Comparison of ENCODE assay signal across 20 mouse cellular contexts in the genomic region with DNA sequence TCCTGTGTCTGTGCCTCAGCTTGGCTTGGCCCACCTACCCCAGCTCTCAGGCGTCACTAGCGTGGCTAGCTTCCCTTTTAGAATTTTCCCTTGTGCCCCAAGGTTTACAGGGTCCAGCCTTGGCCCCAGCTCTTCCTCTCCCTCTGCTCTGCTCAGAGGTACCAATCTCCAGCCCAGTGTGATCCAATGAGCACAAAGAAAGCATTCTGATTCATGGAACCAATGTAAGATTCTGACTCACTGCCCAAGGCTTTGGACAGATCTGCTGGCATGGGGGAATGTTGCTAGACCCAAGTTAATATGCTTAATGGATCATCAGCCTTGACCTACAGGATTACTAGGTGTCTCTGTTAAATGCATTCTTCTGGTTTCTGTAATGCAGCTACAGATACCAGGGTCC.
DNase-seq lines count a peak whose midpoint lies in the region; ATAC-seq and TF ChIP-seq lines count a peak whose summit lies in the region.
"Had no signal": no experiment of that assay in that cellular context is flagged by ENCODE, and none has a peak within 500 bp of the region (broad histone marks: within the 10 kb centered on the region; RNA-seq: fewer than 3 reads in every experiment).

No protein-coding gene starts in this region.

- TF ChIP-seq POLR2A in kidney, adult 2 months (IDR thresholded peaks at IDR 0.05; ENCODE audit: low read depth, low read length): no peak

- no peaks in the 10 kb centered on the region for H3K36me3 ChIP-seq in kidney, adult 2 months (ENCODE audit: control insufficient read depth, insufficient read depth, low read length)
- H3K36me3 ChIP-seq in kidney, embryonic 14.5 days (ENCODE audit: control insufficient read depth, insufficient read depth, low read length): no peaks in the 10 kb centered on the region
- H3K36me3 ChIP-seq: embryonic facial prominence, embryonic 12.5 days; forebrain, embryonic 15.5 days; G1E; heart, embryonic 12.5 days; hindbrain, embryonic 10.5 days; intestine, embryonic 15.5 days had no signal

- H3K9me3 ChIP-seq in kidney, embryonic 14.5 days (ENCODE audit: control insufficient read depth, low read length): no peaks in the 10 kb centered on the region
- H3K9me3 ChIP-seq: embryonic facial prominence, embryonic 12.5 days; forebrain, embryonic 15.5 days; G1E; heart, embryonic 12.5 days; hindbrain, embryonic 10.5 days; intestine, embryonic 15.5 days had no signal

- WGBS in kidney, adult 2 months: 49% methylated on average over 2 of the region's 2 CpGs
- WGBS in kidney, embryonic 14.5 days: 85% methylated on average over 2 of the region's 2 CpGs

- no peak for ATAC-seq in kidney, embryonic 14.5 days (ENCODE audit: low FRiP score, low TSS enrichment)
- ATAC-seq: CD4-positive, CD25-positive, alpha-beta regulatory T cell, adult 4 months; forebrain, embryonic 15.5 days; intestine, embryonic 15.5 days had no signal

- H3K27ac ChIP-seq in kidney, adult 2 months (ENCODE audit: insufficient read depth, low read depth, low read length): no peak overlapping the region
- no peak overlapping the region for H3K27ac ChIP-seq in kidney, embryonic 14.5 days (ENCODE audit: low read depth, low read length)
- H3K27ac ChIP-seq: embryonic facial prominence, embryonic 12.5 days; forebrain, embryonic 15.5 days; hindbrain, embryonic 10.5 days; hindbrain, embryonic 14.5 days; intestine, embryonic 15.5 days had no signal

- no peak overlapping the region for H3K9ac ChIP-seq in kidney, embryonic 14.5 days (ENCODE audit: low read depth, low read length)
- H3K9ac ChIP-seq: embryonic facial prominence, embryonic 12.5 days; forebrain, embryonic 15.5 days; heart, embryonic 12.5 days; hindbrain, embryonic 14.5 days; intestine, embryonic 15.5 days had no signal

- peaks cover 6% of the 10 kb centered on the region; the same call in 1 of the 2 replicates for H3K4me1 ChIP-seq in kidney, adult 2 months (ENCODE audit: control insufficient read depth, insufficient read depth, low read length)
- H3K4me1 ChIP-seq in kidney, embryonic 14.5 days (ENCODE audit: control insufficient read depth, insufficient read depth, low read length): no peaks in the 10 kb centered on the region
- H3K4me1 ChIP-seq: embryonic facial prominence, embryonic 12.5 days; forebrain, embryonic 15.5 days; hindbrain, embryonic 10.5 days; intestine, embryonic 15.5 days had no signal

- peak; percentile 29 for DNase-seq in kidney, adult 2 months
- DNase-seq in 3T3-L1 (ENCODE audit: low read depth, low spot score): peak; percentile 32
- DNase-seq in Muller cell, postnatal 12 days (ENCODE audit: inconsistent ontology term): peak; percentile 49
- peak; percentile 29 for DNase-seq in adrenal gland, postnatal 10 days
- no peak for DNase-seq in layer of hippocampus, adult 9-10 months (ENCODE audit: low spot score)
- no peak for DNase-seq in left cerebral cortex, postnatal 14 days (ENCODE audit: low spot score in 2 of 2)
- DNase-seq in thymus, postnatal 4 days: no peak
- DNase-seq: B cell, adult 2 months; cerebellum, adult 2 months; cerebellum, postnatal 14 days; gastrocnemius, postnatal 25 days had no signal

- intact Hi-C loops in left cerebral cortex, postnatal 14 days (cut with DNase I): no loop called here

- H3K27me3 ChIP-seq in kidney, adult 2 months (replicated peaks; ENCODE audit: control insufficient read depth, insufficient read depth, low read length): no peaks in the 10 kb centered on the region
- H3K27me3 ChIP-seq in kidney, embryonic 14.5 days (ENCODE audit: control insufficient read depth, insufficient read depth, low read length): no peaks in the 10 kb centered on the region
- H3K27me3 ChIP-seq: embryonic facial prominence, embryonic 12.5 days; forebrain, embryonic 15.5 days; heart, embryonic 12.5 days; intestine, embryonic 15.5 days had no signal

- no peak overlapping the region for H3K4me3 ChIP-seq in kidney, adult 2 months (ENCODE audit: insufficient read depth, low read depth, low read length)
- H3K4me3 ChIP-seq in kidney, embryonic 14.5 days (ENCODE audit: low read length): no peak overlapping the region
- H3K4me3 ChIP-seq: embryonic facial prominence, embryonic 12.5 days; forebrain, embryonic 15.5 days; heart, embryonic 12.5 days; hindbrain, embryonic 10.5 days; intestine, embryonic 15.5 days had no signal

- no peak overlapping the region for H3K4me2 ChIP-seq in kidney, embryonic 14.5 days (replicated peaks; ENCODE audit: low read depth, low read length)
- H3K4me2 ChIP-seq: embryonic facial prominence, embryonic 12.5 days; forebrain, embryonic 15.5 days; heart, embryonic 12.5 days; hindbrain, embryonic 14.5 days; intestine, embryonic 15.5 days had no signal

- TF ChIP-seq CTCF in kidney, adult 2 months (conservative IDR thresholded peaks at IDR 0.05; ENCODE audit: insufficient read depth, insufficient read length, low read depth, low read length): no peak

Comparison
In these comparisons a context has a peak if more than half of its experiments do, and no peak if none do; other contexts are left out.
1. DNase-seq: peak in kidney, adult 2 months (single experiment), 3T3-L1 (single experiment), Muller cell, postnatal 12 days (single experiment) and adrenal gland, postnatal 10 days (single experiment); none in layer of hippocampus, adult 9-10 months (single experiment), left cerebral cortex, postnatal 14 days (0 of 2) and thymus, postnatal 4 days (single experiment).